Mouse (Mus musculus) liver, embryonic 14.5 days (tissue): ENCODE results near the gene Dennd1a. TPM values are rescaled to one million over a fixed set of nuclear protein-coding genes. Genes with fewer than 3 reads are reported as not detected.

Experiments used
- ATAC-seq: fragments of 200-750 bp; cut with Nextera tagmentation; 2 replicates; pipeline ENCODE4 v1.8.0; 2017; ENCODE audit warnings: moderate number of reproducible peaks, mild to moderate bottlenecking, moderate library complexity; ENCODE audit not compliant: insufficient read depth
- DNase-seq, 3 experiments: peaks; one replicate each; pipeline ENCODE4 v3.0.0-alpha.2; 2012 to 2013; ENCODE audit warnings: low read depth in 3 of 3, low spot score in 3 of 3
- H3K27ac ChIP-seq: fragments of 300-500 bp; sonication (generic); 2 replicates; pipeline ENCODE4 v1.5.1; 2014; ENCODE audit warnings: moderate library complexity, mild to moderate bottlenecking, control low read depth, inconsistent platforms
- H3K27me3 ChIP-seq: fragments of 300-500 bp; sonication (generic); 2 replicates; pipeline ENCODE4 v1.6.1; 2014; ENCODE audit warnings: mild to moderate bottlenecking, low read length, moderate library complexity; ENCODE audit not compliant: control insufficient read depth, insufficient read depth
- H3K36me3 ChIP-seq: fragments of 300-500 bp; sonication (generic); replicated peaks from 2 replicates; pipeline ENCODE4 v1.6.1; 2014; ENCODE audit warnings: low read depth; ENCODE audit not compliant: control insufficient read depth, insufficient read depth
- H3K4me1 ChIP-seq, 2 experiments: fragments of 200-500 bp in 1 of 2; fragments of 300-500 bp in 1 of 2; sonication (generic) in 1 of 2; replicated peaks; 2 replicates each; pipeline ENCODE4 v1.6.1; 2012 to 2014; ENCODE audit warnings: antibody characterized with exemption in 1 of 2, inconsistent platforms in 1 of 2, low read length in 1 of 2; ENCODE audit not compliant: control insufficient read depth in 2 of 2, insufficient read depth in 2 of 2
- H3K4me2 ChIP-seq: fragments of 300-500 bp; sonication (generic); 2 replicates; pipeline ENCODE4 v1.6.1; 2014; ENCODE audit warnings: low read depth, mild to moderate bottlenecking, control low read depth, moderate library complexity
- H3K4me3 ChIP-seq, 2 experiments: fragments of 200-500 bp in 1 of 2; fragments of 300-500 bp in 1 of 2; sonication (generic) in 1 of 2; 2 replicates each; pipeline ENCODE4 v1.5.1; 2012 to 2014; ENCODE audit warnings: low read depth in 2 of 2, low read length in 2 of 2, mild to moderate bottlenecking in 2 of 2, control low read depth in 1 of 2, inconsistent platforms in 1 of 2, moderate library complexity in 1 of 2; ENCODE audit not compliant: insufficient read depth in 1 of 2
- H3K9ac ChIP-seq: fragments of 300-500 bp; sonication (generic); replicated peaks from 2 replicates; pipeline ENCODE4 v1.6.1; 2014; ENCODE audit warnings: mild to moderate bottlenecking, control low read depth, moderate library complexity
- H3K9me3 ChIP-seq: fragments of 300-500 bp; sonication (generic); 2 replicates; pipeline ENCODE4 v1.6.1; 2016; ENCODE audit warnings: low read length, mixed read lengths; ENCODE audit not compliant: control insufficient read depth
- CTCF ChIP-seq: IDR thresholded peaks from 2 replicates; pipeline ENCODE4 v1.5.1; 2016; ENCODE audit warnings: antibody characterized with exemption, low read depth, control low read depth
- EP300 ChIP-seq: IDR thresholded peaks from 2 replicates; pipeline ENCODE4 v1.6.1; 2016; ENCODE audit warnings: antibody characterized with exemption, low read depth
- WGBS: fragments of 180-500 bp; shearing (Covaris S2); extraction: QIAGEN DNeasy Blood & Tissue Kit; methylation state at CpG from one replicate; pipeline ENCODE4 v1.1.7; 2014; ENCODE audit not compliant: insufficient replicate concordance; 5-methylcytosine and 5-hydroxymethylcytosine counted together
- polyA plus RNA-seq, 2 experiments: library from polyadenylated mRNA; depleted of rRNA in 1 of 2; stranded (reverse) in 1 of 2; unstranded in 1 of 2; fragments of >200 nt; fragmentation: Nextera tagmentation in 1 of 2; extraction: Ambion mirVana in 1 of 2; gene quantifications; 2 replicates each; pipeline versions ENCODE4 v1.2.1 to v1.2.3; 2012 to 2014

Gene Dennd1a
- polyA plus RNA-seq, 2 experiments = 5.5 to 6.5 TPM

DNA sequence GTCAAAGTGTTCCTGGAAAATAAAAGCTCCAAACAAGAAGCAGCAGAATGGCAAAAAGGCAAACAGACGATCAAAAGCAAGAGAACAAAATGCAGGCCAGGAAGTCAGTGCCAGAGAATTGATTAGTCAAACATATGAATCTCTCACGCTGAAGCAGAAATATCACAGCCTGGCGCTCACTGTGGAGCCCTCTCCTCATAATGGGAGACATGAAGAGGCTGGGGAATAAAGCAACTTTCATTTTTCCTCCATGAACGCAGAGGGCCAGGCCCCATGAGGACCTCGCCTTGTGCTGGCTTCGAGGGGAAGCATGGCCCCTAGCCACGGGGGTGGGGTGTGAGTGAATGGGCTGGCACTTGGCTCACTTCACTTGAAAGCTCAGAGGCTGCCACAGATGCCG, 383.9 kb downstream of the Dennd1a start:
- no peaks in the 10 kb centered on the region for H3K27me3 ChIP-seq
- H3K4me3 ChIP-seq = no peak overlapping the region
- H3K9me3 ChIP-seq = no peaks in the 10 kb centered on the region
- ATAC-seq (no peak), DNase-seq (no peak)
- H3K4me2 ChIP-seq = no peak overlapping the region
- no peaks in the 10 kb centered on the region for H3K4me1 ChIP-seq
- no peak overlapping the region for H3K27ac ChIP-seq
- no peak overlapping the region for H3K9ac ChIP-seq
- H3K36me3 ChIP-seq = no peaks in the 10 kb centered on the region
- WGBS = 66% methylated on average over 8 of the region's 8 CpGs
- no peak for TF ChIP-seq EP300
- TF ChIP-seq CTCF = no peak

DNA sequence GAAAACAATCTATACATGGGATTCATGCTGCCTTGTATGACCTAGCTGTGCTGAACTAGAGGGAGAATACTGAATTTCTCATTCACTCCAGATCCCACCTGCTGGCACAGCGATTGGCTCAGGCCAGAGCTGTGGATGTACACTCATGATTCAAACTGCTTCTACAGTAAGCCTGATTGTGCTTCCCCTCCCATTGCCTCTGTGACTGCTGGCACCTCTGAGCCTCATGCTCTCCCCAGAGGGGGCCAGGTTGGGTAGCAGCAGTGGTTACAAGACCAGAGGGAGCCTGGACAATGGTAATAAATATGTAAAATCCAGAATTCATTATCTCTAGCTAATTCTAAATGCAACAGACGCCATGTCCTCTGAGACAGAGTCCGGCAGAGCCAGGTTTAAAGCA, 404.0 kb downstream of the Dennd1a start:
- no peak for ATAC-seq
- H3K36me3 ChIP-seq = no peaks in the 10 kb centered on the region
- no peak for TF ChIP-seq CTCF
- TF ChIP-seq EP300 = no peak
- WGBS = 87% methylated on average over 3 of the region's 3 CpGs
- peaks cover 0 to 5% of the 10 kb centered on the region in 2 experiments; a peak in 1 of 4 replicates for H3K4me1 ChIP-seq
- H3K9me3 ChIP-seq = no peaks in the 10 kb centered on the region
- no peak for DNase-seq
- no peak overlapping the region for H3K9ac ChIP-seq
- H3K4me2 ChIP-seq = no peak overlapping the region
- H3K27ac ChIP-seq = no peak overlapping the region
- H3K4me3 ChIP-seq = no peak overlapping the region
- no peaks in the 10 kb centered on the region for H3K27me3 ChIP-seq

GRCm38 (mm10) chr2:37881262-37881913, 405.8 kb downstream of the Dennd1a start:
- Histone ChIP-seq H3K9ac (no peak overlapping the region), H3K9me3 (no peaks in the 10 kb centered on the region), H3K4me2 (no peak overlapping the region), H3K27me3 (no peaks in the 10 kb centered on the region), H3K27ac (no peak overlapping the region), H3K36me3 (no peaks in the 10 kb centered on the region), H3K4me1 (peaks cover 0 to 5% of the 10 kb centered on the region in 2 experiments; a peak in 1 of 4 replicates), H3K4me3 (no peak overlapping the region)
- TF ChIP-seq EP300 (no peak), CTCF (no peak)
- DNase-seq (no peak), ATAC-seq (no peak)
- WGBS = 56% methylated on average over 5 of the region's 5 CpGs

DNA sequence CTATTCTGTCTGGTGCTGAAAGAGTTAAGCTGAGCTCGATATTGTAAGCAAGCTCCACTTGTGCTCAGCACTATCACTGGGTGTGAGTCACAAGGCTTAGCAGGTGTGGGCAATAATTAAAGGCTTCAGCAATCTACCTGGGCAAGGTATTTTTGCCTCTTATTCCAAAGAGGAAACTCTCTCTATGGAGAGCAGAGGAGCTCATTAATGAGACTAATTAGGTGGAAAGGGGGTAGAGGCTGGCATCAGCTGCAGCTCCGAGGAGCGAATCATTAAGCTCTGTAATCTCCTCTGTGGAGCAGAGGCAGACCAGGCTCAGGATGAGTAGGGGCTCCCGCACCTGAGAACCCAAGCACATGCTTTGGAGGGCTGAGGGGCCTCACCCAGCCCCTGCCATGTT, 407.5 kb downstream of the Dennd1a start:
- TF ChIP-seq CTCF (no peak), EP300 (no peak)
- Histone ChIP-seq H3K36me3 (no peaks in the 10 kb centered on the region), H3K9ac (no peak overlapping the region), H3K4me1 (peaks cover 0 to 5% of the 10 kb centered on the region in 2 experiments; a peak in 1 of 4 replicates), H3K4me3 (no peak overlapping the region), H3K27ac (no peak overlapping the region), H3K9me3 (no peaks in the 10 kb centered on the region), H3K4me2 (no peak overlapping the region), H3K27me3 (no peaks in the 10 kb centered on the region)
- 58% methylated on average over 4 of the region's 4 CpGs for WGBS
- ATAC-seq (no peak), DNase-seq (no peak)

GRCm38 (mm10) chr2:37872791-37873190, 414.4 kb downstream of the Dennd1a start:
- Histone ChIP-seq H3K9ac (no peak overlapping the region), H3K4me2 (no peak overlapping the region), H3K36me3 (no peaks in the 10 kb centered on the region), H3K27ac (no peak overlapping the region), H3K4me1 (no peaks in the 10 kb centered on the region), H3K27me3 (no peaks in the 10 kb centered on the region), H3K4me3 (no peak overlapping the region), H3K9me3 (no peaks in the 10 kb centered on the region)
- ATAC-seq (no peak), DNase-seq (no peak)
- WGBS = 68% methylated on average over 4 of the region's 4 CpGs
- TF ChIP-seq CTCF = no peak
- no peak for TF ChIP-seq EP300
